Mouse (Mus musculus): ENCODE results near the gene Dennd6a. TPM values are rescaled to one million over a fixed set of nuclear protein-coding genes. Genes with fewer than 3 reads are reported as not detected.

Dennd6a gene
- polyA plus RNA-seq, 1 experiment from 2014 or later = 15.2 TPM

GRCm38 (mm10) chr14:26558536-26558935 lies 15.1 kb upstream of the Dennd6a start:
- H3K4me1 ChIP-seq (ENCODE audit: control insufficient read depth, insufficient read depth, low read length) = no peaks in the 10 kb centered on the region
- H3K36me3 ChIP-seq (ENCODE audit: control insufficient read depth, insufficient read depth, low read length) = no peaks in the 10 kb centered on the region
- no peak overlapping the region for H3K4me3 ChIP-seq (ENCODE audit: low read depth, low read length)
- H3K9me3 ChIP-seq (replicated peaks; ENCODE audit: control insufficient read depth, low read length, poor library complexity, severe bottlenecking) = no peaks in the 10 kb centered on the region
- WGBS = 92% methylated on average over 7 of the region's 7 CpGs
- no peak overlapping the region for H3K9ac ChIP-seq (ENCODE audit: low read depth, low read length)
- H3K4me2 ChIP-seq (ENCODE audit: low read length) = no peak overlapping the region
- no peak for ATAC-seq
- no peak overlapping the region for H3K27ac ChIP-seq (ENCODE audit: low read length)
- no peaks in the 10 kb centered on the region for H3K27me3 ChIP-seq (ENCODE audit: control insufficient read depth, insufficient read depth, low read depth, low read length)

- no peak for ATAC-seq
- H3K4me2 ChIP-seq (ENCODE audit: low read length) = no peak overlapping the region
- no peaks in the 10 kb centered on the region for H3K36me3 ChIP-seq (ENCODE audit: control insufficient read depth, insufficient read depth, low read length)
- H3K4me1 ChIP-seq (ENCODE audit: control insufficient read depth, insufficient read depth, low read length) = no peaks in the 10 kb centered on the region
- H3K27ac ChIP-seq (ENCODE audit: low read length) = no peak overlapping the region
- H3K27me3 ChIP-seq (ENCODE audit: control insufficient read depth, insufficient read depth, low read depth, low read length) = no peaks in the 10 kb centered on the region
- WGBS = 80% methylated on average over 2 of the region's 2 CpGs
- no peaks in the 10 kb centered on the region for H3K9me3 ChIP-seq (replicated peaks; ENCODE audit: control insufficient read depth, low read length, poor library complexity, severe bottlenecking)
- no peak overlapping the region for H3K4me3 ChIP-seq (ENCODE audit: low read depth, low read length)
- H3K9ac ChIP-seq (ENCODE audit: low read depth, low read length) = no peak overlapping the region
Observed at GRCm38 (mm10) chr14:26562247-26562646, 11.4 kb upstream of the Dennd6a start.

- Histone ChIP-seq H3K27ac (ENCODE audit: low read length) (no peak overlapping the region), H3K4me2 (ENCODE audit: low read length) (no peak overlapping the region), H3K9ac (ENCODE audit: low read depth, low read length) (no peak overlapping the region), H3K36me3 (ENCODE audit: control insufficient read depth, insufficient read depth, low read length) (no peaks in the 10 kb centered on the region), H3K9me3 (replicated peaks; ENCODE audit: control insufficient read depth, low read length, poor library complexity, severe bottlenecking) (no peaks in the 10 kb centered on the region), H3K4me3 (ENCODE audit: low read depth, low read length) (no peak overlapping the region), H3K4me1 (ENCODE audit: control insufficient read depth, insufficient read depth, low read length) (no peaks in the 10 kb centered on the region), H3K27me3 (ENCODE audit: control insufficient read depth, insufficient read depth, low read depth, low read length) (no peaks in the 10 kb centered on the region)
- no peak for ATAC-seq
- WGBS = 87% methylated on average over 4 of the region's 4 CpGs
Observed at GRCm38 (mm10) chr14:26569880-26570279, 3.8 kb upstream of the Dennd6a start.

- WGBS = 52% methylated on average over 4 of the region's 4 CpGs
- H3K9me3 ChIP-seq (replicated peaks; ENCODE audit: control insufficient read depth, low read length, poor library complexity, severe bottlenecking) = no peaks in the 10 kb centered on the region
- no peak overlapping the region for H3K4me2 ChIP-seq (ENCODE audit: low read length)
Observed at GRCm38 (mm10) chr14:26571951-26572675, 1.5 kb upstream of the Dennd6a start.

GRCm38 (mm10) chr14:26576255-26576780 lies 2.7 kb downstream of the Dennd6a start:
- 70% methylated on average over 3 of the region's 3 CpGs for WGBS
- no peak overlapping the region for H3K27ac ChIP-seq (ENCODE audit: low read length)
- H3K9me3 ChIP-seq (replicated peaks; ENCODE audit: control insufficient read depth, low read length, poor library complexity, severe bottlenecking) = no peaks in the 10 kb centered on the region
- ATAC-seq = no peak
- H3K4me3 ChIP-seq (ENCODE audit: low read depth, low read length) = no peak overlapping the region
- H3K4me2 ChIP-seq (ENCODE audit: low read length) = no peak overlapping the region
- H3K4me1 ChIP-seq (ENCODE audit: control insufficient read depth, insufficient read depth, low read length) = peaks cover 5% of the 10 kb centered on the region
- no peaks in the 10 kb centered on the region for H3K36me3 ChIP-seq (ENCODE audit: control insufficient read depth, insufficient read depth, low read length)
- no peaks in the 10 kb centered on the region for H3K27me3 ChIP-seq (ENCODE audit: control insufficient read depth, insufficient read depth, low read depth, low read length)
- no peak overlapping the region for H3K9ac ChIP-seq (ENCODE audit: low read depth, low read length)

More at GRCm38 (mm10) chr14:26571951-26572675, 1.5 kb upstream of the Dennd6a start:
- ATAC-seq = no peak
- Histone ChIP-seq H3K27me3 (ENCODE audit: control insufficient read depth, insufficient read depth, low read depth, low read length) (no peaks in the 10 kb centered on the region), H3K36me3 (ENCODE audit: control insufficient read depth, insufficient read depth, low read length) (no peaks in the 10 kb centered on the region), H3K27ac (ENCODE audit: low read length) (no peak overlapping the region), H3K4me3 (ENCODE audit: low read depth, low read length) (no peak overlapping the region), H3K9ac (ENCODE audit: low read depth, low read length) (no peak overlapping the region), H3K4me1 (ENCODE audit: control insufficient read depth, insufficient read depth, low read length) (no peaks in the 10 kb centered on the region)

GRCm38 (mm10) chr14:26578791-26579191 lies 5.1 kb downstream of the Dennd6a start:
- Histone ChIP-seq H3K9me3 (replicated peaks; ENCODE audit: control insufficient read depth, low read length, poor library complexity, severe bottlenecking) (no peaks in the 10 kb centered on the region), H3K9ac (ENCODE audit: low read depth, low read length) (no peak overlapping the region), H3K4me3 (ENCODE audit: low read depth, low read length) (no peak overlapping the region), H3K27ac (ENCODE audit: low read length) (no peak overlapping the region), H3K36me3 (ENCODE audit: control insufficient read depth, insufficient read depth, low read length) (no peaks in the 10 kb centered on the region), H3K4me1 (ENCODE audit: control insufficient read depth, insufficient read depth, low read length) (peaks cover 9% of the 10 kb centered on the region), H3K4me2 (ENCODE audit: low read length) (no peak overlapping the region), H3K27me3 (ENCODE audit: control insufficient read depth, insufficient read depth, low read depth, low read length) (no peaks in the 10 kb centered on the region)
- ATAC-seq = peak; percentile 33; the same call in 1 of the 2 replicates
- WGBS = 68% methylated on average over 6 of the region's 6 CpGs

GRCm38 (mm10) chr14:26579346-26580343 lies 6.0 kb downstream of the Dennd6a start:
- Histone ChIP-seq H3K9ac (ENCODE audit: low read depth, low read length) (peak overlapping the region; percentile 100), H3K4me1 (ENCODE audit: control insufficient read depth, insufficient read depth, low read length) (peaks cover 9% of the 10 kb centered on the region), H3K27me3 (ENCODE audit: control insufficient read depth, insufficient read depth, low read depth, low read length) (no peaks in the 10 kb centered on the region), H3K4me2 (ENCODE audit: low read length) (peak overlapping the region; percentile 73), H3K36me3 (ENCODE audit: control insufficient read depth, insufficient read depth, low read length) (no peaks in the 10 kb centered on the region), H3K9me3 (replicated peaks; ENCODE audit: control insufficient read depth, low read length, poor library complexity, severe bottlenecking) (no peaks in the 10 kb centered on the region), H3K27ac (ENCODE audit: low read length) (peak overlapping the region; percentile 95), H3K4me3 (ENCODE audit: low read depth, low read length) (peak overlapping the region; percentile 95)
- peak; percentile 97 for ATAC-seq
- WGBS = under 1% methylated on average over 70 of the region's 79 CpGs

- no peaks in the 10 kb centered on the region for H3K27me3 ChIP-seq (ENCODE audit: control insufficient read depth, insufficient read depth, low read depth, low read length)
Observed at GRCm38 (mm10) chr14:26583645-26584044, 10.0 kb downstream of the Dennd6a start.

More at GRCm38 (mm10) chr14:26583645-26584044, 10.0 kb downstream of the Dennd6a start:
- ATAC-seq = no peak
- Histone ChIP-seq H3K4me2 (ENCODE audit: low read length) (no peak overlapping the region), H3K4me3 (ENCODE audit: low read depth, low read length) (no peak overlapping the region), H3K9me3 (replicated peaks; ENCODE audit: control insufficient read depth, low read length, poor library complexity, severe bottlenecking) (no peaks in the 10 kb centered on the region), H3K36me3 (ENCODE audit: control insufficient read depth, insufficient read depth, low read length) (no peaks in the 10 kb centered on the region), H3K4me1 (ENCODE audit: control insufficient read depth, insufficient read depth, low read length) (peaks cover 9% of the 10 kb centered on the region), H3K27ac (ENCODE audit: low read length) (no peak overlapping the region), H3K9ac (ENCODE audit: low read depth, low read length) (no peak overlapping the region)
- 95% methylated on average over 3 of the region's 3 CpGs for WGBS

Data from midbrain, embryonic 16.5 days (tissue).